Mouse (Mus musculus): ENCODE data around the gene Rasa4. TPM values are rescaled to one million over a fixed set of nuclear protein-coding genes. Genes with fewer than 3 reads are reported as not detected.
"Not testable (repeated sequence)": the region's sequence is repeated elsewhere in the genome, so short reads cannot be mapped to it uniquely, and the experiment has no call there.

Rasa4 gene
- total RNA-seq (2017), result 23.9 and 35.9 TPM in 2 replicates

- peak; percentile 96 for ATAC-seq (replicated peaks; ENCODE audit: low read depth, poor library complexity, severe bottlenecking)
Observed at GRCm38 (mm10) chr5:136083669-136084107, at the start of gene Rasa4. Gene Rasa4 (plus strand): TSS chr5:136083916.

- no peak for ATAC-seq (replicated peaks; ENCODE audit: low read depth, poor library complexity, severe bottlenecking)
Observed at GRCm38 (mm10) chr5:136034868-136035267, 48.8 kb upstream of the Rasa4 start.

- ATAC-seq (replicated peaks; ENCODE audit: low read depth, poor library complexity, severe bottlenecking), result no peak
Observed at GRCm38 (mm10) chr5:136035285-136035684, 48.4 kb upstream of the Rasa4 start.

- ATAC-seq (replicated peaks; ENCODE audit: low read depth, poor library complexity, severe bottlenecking), result no peak
Observed at GRCm38 (mm10) chr5:136036667-136037066, 47.0 kb upstream of the Rasa4 start.

GRCm38 (mm10) chr5:136038258-136039214 lies 45.2 kb upstream of the Rasa4 start, which contains the start of gene Upk3b:
Gene Upk3b (plus strand): TSS chr5:136038496.
- ATAC-seq (replicated peaks; ENCODE audit: low read depth, poor library complexity, severe bottlenecking), result no peak

- ATAC-seq (replicated peaks; ENCODE audit: low read depth, poor library complexity, severe bottlenecking), result peak; percentile 88
Observed at GRCm38 (mm10) chr5:136040210-136040609, 43.5 kb upstream of the Rasa4 start.

- no peak for ATAC-seq (replicated peaks; ENCODE audit: low read depth, poor library complexity, severe bottlenecking)
Observed at GRCm38 (mm10) chr5:136041260-136041659, 42.5 kb upstream of the Rasa4 start.

- ATAC-seq (replicated peaks; ENCODE audit: low read depth, poor library complexity, severe bottlenecking), result no peak
Observed at GRCm38 (mm10) chr5:136041666-136042065, 42.0 kb upstream of the Rasa4 start.

GRCm38 (mm10) chr5:136044865-136045264 lies 38.9 kb upstream of the Rasa4 start:
- ATAC-seq (replicated peaks; ENCODE audit: low read depth, poor library complexity, severe bottlenecking), result no peak

- peak; percentile 57 for ATAC-seq (replicated peaks; ENCODE audit: low read depth, poor library complexity, severe bottlenecking)
Observed at GRCm38 (mm10) chr5:136045408-136045807, 38.3 kb upstream of the Rasa4 start.

GRCm38 (mm10) chr5:136045987-136046386 lies 37.7 kb upstream of the Rasa4 start:
- ATAC-seq (replicated peaks; ENCODE audit: low read depth, poor library complexity, severe bottlenecking), result peak; percentile 84

GRCm38 (mm10) chr5:136048541-136048940 lies 35.2 kb upstream of the Rasa4 start:
- not testable (repeated sequence) for ATAC-seq (replicated peaks; ENCODE audit: low read depth, poor library complexity, severe bottlenecking)

- ATAC-seq (replicated peaks; ENCODE audit: low read depth, poor library complexity, severe bottlenecking), result no peak
Observed at GRCm38 (mm10) chr5:136049926-136050325, 33.8 kb upstream of the Rasa4 start.

GRCm38 (mm10) chr5:136051231-136052085 lies 32.3 kb upstream of the Rasa4 start:
- ATAC-seq (replicated peaks; ENCODE audit: low read depth, poor library complexity, severe bottlenecking), result no peak

GRCm38 (mm10) chr5:136052861-136053655 lies 30.7 kb upstream of the Rasa4 start:
- no peak for ATAC-seq (replicated peaks; ENCODE audit: low read depth, poor library complexity, severe bottlenecking)

- ATAC-seq (replicated peaks; ENCODE audit: low read depth, poor library complexity, severe bottlenecking), result no peak
Observed at GRCm38 (mm10) chr5:136054301-136055077, 29.2 kb upstream of the Rasa4 start, which contains the start of gene Upk3bl. Gene Upk3bl (plus strand): TSS chr5:136054492.

GRCm38 (mm10) chr5:136056062-136056461 lies 27.7 kb upstream of the Rasa4 start:
- ATAC-seq (replicated peaks; ENCODE audit: low read depth, poor library complexity, severe bottlenecking), result no peak

- no peak for ATAC-seq (replicated peaks; ENCODE audit: low read depth, poor library complexity, severe bottlenecking)
Observed at GRCm38 (mm10) chr5:136057085-136057484, 26.6 kb upstream of the Rasa4 start.

GRCm38 (mm10) chr5:136061567-136061966 lies 22.1 kb upstream of the Rasa4 start:
- ATAC-seq (replicated peaks; ENCODE audit: low read depth, poor library complexity, severe bottlenecking), result peak; percentile 82

Data from common myeloid progenitor, adult 5-6 weeks (primary cell).